23 mouse cellular contexts compared by ENCODE assay signal in the genomic region with DNA sequence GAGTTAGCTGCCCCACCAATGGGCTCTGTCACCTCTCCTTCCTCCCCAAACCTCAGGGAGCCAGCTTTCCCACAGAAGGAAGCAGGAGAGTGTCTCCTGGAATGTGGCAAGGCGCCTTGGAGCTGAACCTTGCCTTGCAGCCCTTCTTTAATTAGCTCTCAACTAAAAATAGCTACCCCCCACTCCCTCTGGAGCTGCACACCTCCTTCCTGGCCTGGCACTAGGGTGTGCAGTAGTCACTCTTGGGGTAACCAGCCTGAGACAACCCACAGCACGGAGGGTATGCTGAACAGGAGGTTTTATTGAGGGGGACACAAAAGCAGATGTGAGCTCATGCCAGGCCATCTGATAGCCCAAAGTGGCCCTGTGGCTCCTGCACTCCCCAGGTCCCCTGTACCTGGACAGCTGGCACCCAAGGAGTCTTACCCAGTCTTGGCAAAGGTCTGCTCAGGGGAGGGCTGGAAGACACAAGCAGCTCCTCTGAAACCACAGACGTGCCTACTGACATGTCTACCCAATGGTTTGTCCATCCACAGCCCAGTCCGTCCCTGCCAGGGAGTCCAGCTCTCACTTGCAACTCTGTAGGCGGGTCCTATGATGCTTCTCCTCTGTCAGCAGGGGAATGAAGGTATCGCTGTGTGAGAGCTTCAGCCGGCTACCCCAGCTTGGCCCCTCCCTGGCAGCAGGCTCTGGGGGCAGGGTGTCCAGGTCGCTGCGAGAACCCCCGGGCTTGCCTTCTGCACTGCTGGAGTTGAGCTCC. TPM values are rescaled to one million over a fixed set of nuclear protein-coding genes. Genes with fewer than 3 reads are reported as not detected.
DNase-seq lines count a peak whose midpoint lies in the region; ATAC-seq and TF ChIP-seq lines count a peak whose summit lies in the region.
"Had no signal": no experiment of that assay in that cellular context is flagged by ENCODE, and none has a peak within 500 bp of the region (broad histone marks: within the 10 kb centered on the region; RNA-seq: fewer than 3 reads in every experiment).

No protein-coding gene starts in this region.

- TF ChIP-seq CTCF in hindbrain, postnatal 0 days (IDR thresholded peaks at IDR 0.05; ENCODE audit: low read depth), result no peak

- H3K4me3 ChIP-seq in hindbrain, postnatal 0 days (ENCODE audit: low read length), result no peak overlapping the region
- no peak overlapping the region for H3K4me3 ChIP-seq in hindbrain, embryonic 12.5 days
- no peak overlapping the region for H3K4me3 ChIP-seq in neural tube, embryonic 13.5 days

- no peak overlapping the region for H3K27ac ChIP-seq in hindbrain, postnatal 0 days
- no peak overlapping the region for H3K27ac ChIP-seq in hindbrain, embryonic 12.5 days
- no peak overlapping the region for H3K27ac ChIP-seq in neural tube, embryonic 13.5 days (replicated peaks)
- H3K27ac ChIP-seq: forebrain, embryonic 15.5 days; limb, embryonic 12.5 days; liver, embryonic 14.5 days had no signal

- H3K9me3 ChIP-seq in hindbrain, postnatal 0 days (ENCODE audit: low read length), result no peaks in the 10 kb centered on the region
- H3K9me3 ChIP-seq in hindbrain, embryonic 12.5 days (replicated peaks), result no peaks in the 10 kb centered on the region
- H3K9me3 ChIP-seq in neural tube, embryonic 13.5 days, result no peaks in the 10 kb centered on the region
- H3K9me3 ChIP-seq: forebrain, embryonic 15.5 days; limb, embryonic 12.5 days had no signal

- H3K36me3 ChIP-seq in hindbrain, postnatal 0 days (ENCODE audit: insufficient read depth, low read length), result no peaks in the 10 kb centered on the region
- no peaks in the 10 kb centered on the region for H3K36me3 ChIP-seq in hindbrain, embryonic 12.5 days
- no peaks in the 10 kb centered on the region for H3K36me3 ChIP-seq in neural tube, embryonic 13.5 days
- H3K36me3 ChIP-seq: forebrain, embryonic 15.5 days; limb, embryonic 12.5 days had no signal

- 83% methylated on average over 10 of the region's 10 CpGs for WGBS in hindbrain, postnatal 0 days
- WGBS in hindbrain, embryonic 12.5 days, result 76% methylated on average over 10 of the region's 10 CpGs
- WGBS in neural tube, embryonic 13.5 days, result 77% methylated on average over 10 of the region's 10 CpGs

- no peak for ATAC-seq in hindbrain, postnatal 0 days
- no peak for ATAC-seq in hindbrain, embryonic 12.5 days (ENCODE audit: low FRiP score)
- no peak for ATAC-seq in neural tube, embryonic 13.5 days (ENCODE audit: low read depth)
- ATAC-seq: forebrain, embryonic 15.5 days; inflammation-experienced regulatory T-cells, adult 6 months; lung, postnatal 0 days had no signal

- no peaks in the 10 kb centered on the region for H3K27me3 ChIP-seq in hindbrain, postnatal 0 days (ENCODE audit: insufficient read depth, low read length)
- H3K27me3 ChIP-seq in hindbrain, embryonic 12.5 days, result peaks cover 46% of the 10 kb centered on the region
- H3K27me3 ChIP-seq in neural tube, embryonic 13.5 days, result peaks cover 31% of the 10 kb centered on the region

- DNase-seq in gastrocnemius, adult 18-20 months (ENCODE audit: low spot score), result peak; percentile 61
- no peak for DNase-seq in gastrocnemius, postnatal 10 days
- DNase-seq in hindbrain, postnatal 0 days (ENCODE audit: low spot score), result no peak
- DNase-seq in neural tube, embryonic 10.5 days (ENCODE audit: extremely low spot score, low spot score), result no peak
- DNase-seq in adrenal gland, postnatal 10 days, result no peak
- no peak for DNase-seq in heart, adult 11 months
- DNase-seq: adrenal gland, adult 8-10 months; B cell, adult 2 months; cerebellum, adult 11-12 months; cerebellum, postnatal 25 days; heart, adult 18-20 months; heart, postnatal 10 days; kidney, adult 8-10 months; kidney, postnatal 4 days; layer of hippocampus, postnatal 36 days had no signal

- 0 out of 2 replicates have a peak, but pooled peaks cover 4% of the 10 kb centered on the region for H3K4me1 ChIP-seq in hindbrain, postnatal 0 days (ENCODE audit: insufficient read depth, low read length)
- H3K4me1 ChIP-seq in hindbrain, embryonic 12.5 days, result peaks cover 9% of the 10 kb centered on the region
- peaks cover 22% of the 10 kb centered on the region for H3K4me1 ChIP-seq in neural tube, embryonic 13.5 days (replicated peaks)

- H3K4me2 ChIP-seq in hindbrain, postnatal 0 days (ENCODE audit: low read depth, low read length), result peak overlapping the region; percentile 24
- H3K4me2 ChIP-seq in hindbrain, embryonic 12.5 days (replicated peaks), result no peak overlapping the region
- H3K4me2 ChIP-seq in neural tube, embryonic 13.5 days, result peak overlapping the region; percentile 89; the same call in 1 of the 2 replicates
- H3K4me2 ChIP-seq: limb, embryonic 12.5 days had no signal

- no peak overlapping the region for H3K9ac ChIP-seq in hindbrain, postnatal 0 days (replicated peaks; ENCODE audit: low read length)
- H3K9ac ChIP-seq in hindbrain, embryonic 12.5 days, result no peak overlapping the region
- H3K9ac ChIP-seq in neural tube, embryonic 13.5 days, result no peak overlapping the region
- H3K9ac ChIP-seq: forebrain, embryonic 15.5 days; limb, embryonic 12.5 days; liver, embryonic 14.5 days had no signal

RNA-seq across cellular contexts. Expression of a gene that starts 2.4 kb away (rescaled TPM):
- total RNA-seq in gastrocnemius, adult 18-20 months (2021), result 1 to 10 TPM; 1.6 to 3.9 TPM
- 1 to 10 TPM; 2.8 to 3.1 TPM for total RNA-seq in gastrocnemius, postnatal 10 days (2021)
- total RNA-seq in hindbrain, postnatal 0 days (2014; rRNA removed), result 8.9 and 10.5 TPM in 2 replicates
- 3.0 and 3.3 TPM in 2 replicates for polyA plus RNA-seq in hindbrain, postnatal 0 days (2015; fragmentation: Nextera tagmentation; extraction: Ambion mirVana)
- polyA plus RNA-seq in hindbrain, embryonic 12.5 days (2016; fragmentation: Nextera tagmentation; extraction: Ambion mirVana), result 1.2 and 1.3 TPM in 2 replicates
- 1.4 and 1.8 TPM in 2 replicates for polyA plus RNA-seq in neural tube, embryonic 13.5 days (2015; fragmentation: Nextera tagmentation; extraction: Ambion mirVana)
- under 1 TPM; 0.27 to 0.30 TPM for total RNA-seq in adrenal gland, postnatal 10 days (2021)
- total RNA-seq: heart, adult 18-20 months; heart, postnatal 10 days; megakaryocyte progenitor cell, adult 5-6 weeks had no signal
